Mouse (Mus musculus) lung, postnatal 0 days (tissue): ENCODE measurements around the gene Cdkn1c. TPM values are rescaled to one million over a fixed set of nuclear protein-coding genes. Genes with fewer than 3 reads are reported as not detected.

ENCODE experiments used
- ATAC-seq: fragments of 200-750 bp; cut with Nextera tagmentation; 2 replicates; pipeline ENCODE4 v1.8.0; 2017; ENCODE audit warnings: moderate library complexity
- DNase-seq: peaks from one replicate; pipeline ENCODE4 v3.0.0-alpha.2; 2016; ENCODE audit warnings: low spot score
- H3K27ac ChIP-seq: fragments of 300-500 bp; sonication (generic); 2 replicates; pipeline ENCODE4 v1.5.1; 2014; ENCODE audit warnings: antibody characterized with exemption, mild to moderate bottlenecking, low read length, mixed read lengths
- H3K27me3 ChIP-seq: fragments of 300-500 bp; sonication (generic); replicated peaks from 2 replicates; pipeline ENCODE4 v1.6.1; 2014; ENCODE audit warnings: low read length, mixed read lengths; ENCODE audit not compliant: insufficient read depth
- H3K36me3 ChIP-seq: fragments of 300-500 bp; sonication (generic); 2 replicates; pipeline ENCODE4 v1.6.1; 2014; ENCODE audit warnings: low read length, mixed read lengths; ENCODE audit not compliant: insufficient read depth
- H3K4me1 ChIP-seq: fragments of 300-500 bp; sonication (generic); 2 replicates; pipeline ENCODE4 v1.6.1; 2014; ENCODE audit warnings: antibody characterized with exemption, low read depth, low read length, mixed read lengths; ENCODE audit not compliant: insufficient read depth
- H3K4me2 ChIP-seq: fragments of 300-500 bp; sonication (generic); replicated peaks from 2 replicates; pipeline ENCODE4 v1.6.1; 2014; ENCODE audit warnings: low read depth, mild to moderate bottlenecking, low read length, moderate library complexity, mixed read lengths
- H3K4me3 ChIP-seq: fragments of 300-500 bp; sonication (generic); 2 replicates; pipeline ENCODE4 v1.5.1; 2014; ENCODE audit warnings: low read depth, low read length
- H3K9ac ChIP-seq: fragments of 300-500 bp; sonication (generic); replicated peaks from 2 replicates; pipeline ENCODE4 v1.6.1; 2014; ENCODE audit warnings: low read depth, mild to moderate bottlenecking
- H3K9me3 ChIP-seq: fragments of 300-500 bp; sonication (generic); 2 replicates; pipeline ENCODE4 v1.6.1; 2016; ENCODE audit warnings: low read length, mixed read lengths
- CTCF ChIP-seq: IDR thresholded peaks from 2 replicates; pipeline ENCODE4 v1.5.1; 2016; ENCODE audit warnings: antibody characterized with exemption, mild to moderate bottlenecking
- EP300 ChIP-seq: IDR thresholded peaks from 2 replicates; pipeline ENCODE4 v1.6.1; 2016; ENCODE audit warnings: antibody characterized with exemption, mild to moderate bottlenecking, control low read depth
- WGBS: fragments of 180-500 bp; shearing (Covaris S2); extraction: QIAGEN DNeasy Blood & Tissue Kit; methylation state at CpG from one replicate; pipeline ENCODE4 v1.1.7; 2014; 5-methylcytosine and 5-hydroxymethylcytosine counted together
- polyA plus RNA-seq: library from polyadenylated mRNA; unstranded; fragments of >200 nt; fragmentation: Nextera tagmentation; extraction: Ambion mirVana; gene quantifications from 2 replicates; pipeline ENCODE4 v1.2.1, GENCODE M21; 2015

Gene Cdkn1c
- polyA plus RNA-seq, 1 experiment from 2014 or later = 207 TPM

GRCm38 (mm10) chr7:143467714-143468113, 6.9 kb upstream of the Cdkn1c start:
- ATAC-seq (no peak), DNase-seq (no peak)
- H3K9ac ChIP-seq = no peak overlapping the region
- WGBS = 20% methylated on average over 6 of the region's 6 CpGs
- TF ChIP-seq CTCF (no peak), EP300 (no peak)
- no peaks in the 10 kb centered on the region for H3K36me3 ChIP-seq
- no peaks in the 10 kb centered on the region for H3K27me3 ChIP-seq
- H3K9me3 ChIP-seq = no peaks in the 10 kb centered on the region
- no peak overlapping the region for H3K4me3 ChIP-seq
- peaks cover 3% of the 10 kb centered on the region; the same call in 1 of the 2 replicates for H3K4me1 ChIP-seq
- no peak overlapping the region for H3K4me2 ChIP-seq
- H3K27ac ChIP-seq = no peak overlapping the region

GRCm38 (mm10) chr7:143466099-143466677, 5.3 kb upstream of the Cdkn1c start:
- no peak overlapping the region for H3K27ac ChIP-seq
- H3K4me3 ChIP-seq = no peak overlapping the region
- WGBS = 34% methylated on average over 14 of the region's 14 CpGs
- H3K9me3 ChIP-seq = no peaks in the 10 kb centered on the region
- no peak overlapping the region for H3K4me2 ChIP-seq
- H3K9ac ChIP-seq = no peak overlapping the region
- TF ChIP-seq EP300 (no peak), CTCF (peak; percentile 97)
- H3K36me3 ChIP-seq = no peaks in the 10 kb centered on the region
- peak; percentile 50 for ATAC-seq
- peak; percentile 73 for DNase-seq
- H3K4me1 ChIP-seq = peaks cover 3% of the 10 kb centered on the region; the same call in 1 of the 2 replicates
- H3K27me3 ChIP-seq = no peaks in the 10 kb centered on the region

- WGBS = 19% methylated on average over 55 of the region's 56 CpGs
- H3K36me3 ChIP-seq = no peaks in the 10 kb centered on the region
- DNase-seq (peak; percentile 57), ATAC-seq (no peak)
- H3K9me3 ChIP-seq = no peaks in the 10 kb centered on the region; the same call in 1 of the 2 replicates
- H3K27ac ChIP-seq = no peak overlapping the region
- H3K27me3 ChIP-seq = no peaks in the 10 kb centered on the region
- peak overlapping the region; percentile 67 for H3K4me2 ChIP-seq
- peak overlapping the region; percentile 34 for H3K4me3 ChIP-seq
- TF ChIP-seq EP300 (no peak), CTCF (no peak)
- H3K4me1 ChIP-seq = peaks cover 3% of the 10 kb centered on the region; the same call in 1 of the 2 replicates
- no peak overlapping the region for H3K9ac ChIP-seq
Observed at GRCm38 (mm10) chr7:143464811-143465560, 4.1 kb upstream of the Cdkn1c start.

GRCm38 (mm10) chr7:143463865-143464415, 3.1 kb upstream of the Cdkn1c start:
- H3K4me2 ChIP-seq = 0 out of 2 replicates have a peak overlapping the region, but pooled peaks have one; percentile 14

GRCm38 (mm10) chr7:143462516-143462915, 1.7 kb upstream of the Cdkn1c start:
- ATAC-seq (no peak), DNase-seq (no peak)
- peaks cover 3% of the 10 kb centered on the region; the same call in 1 of the 2 replicates for H3K4me1 ChIP-seq
- WGBS = 72% methylated on average over 5 of the region's 5 CpGs
- H3K9me3 ChIP-seq = no peaks in the 10 kb centered on the region; the same call in 1 of the 2 replicates
- H3K36me3 ChIP-seq = no peaks in the 10 kb centered on the region
- TF ChIP-seq EP300 = no peak
- TF ChIP-seq CTCF = no peak
- H3K27me3 ChIP-seq = no peaks in the 10 kb centered on the region
- H3K9ac ChIP-seq = no peak overlapping the region
- no peak overlapping the region for H3K27ac ChIP-seq
- no peak overlapping the region for H3K4me3 ChIP-seq
- no peak overlapping the region for H3K4me2 ChIP-seq

More at GRCm38 (mm10) chr7:143463865-143464415, 3.1 kb upstream of the Cdkn1c start:
- Histone ChIP-seq H3K36me3 (no peaks in the 10 kb centered on the region), H3K9me3 (no peaks in the 10 kb centered on the region; the same call in 1 of the 2 replicates), H3K27ac (no peak overlapping the region), H3K4me1 (peaks cover 3% of the 10 kb centered on the region; the same call in 1 of the 2 replicates), H3K9ac (no peak overlapping the region), H3K4me3 (no peak overlapping the region), H3K27me3 (no peaks in the 10 kb centered on the region)
- DNase-seq (peak; percentile 78), ATAC-seq (no peak)
- peak; percentile 88 for TF ChIP-seq CTCF
- no peak for TF ChIP-seq EP300
- 33% methylated on average over 11 of the region's 11 CpGs for WGBS

- Histone ChIP-seq H3K27me3 (no peaks in the 10 kb centered on the region), H3K4me1 (peaks cover 3% of the 10 kb centered on the region; the same call in 1 of the 2 replicates), H3K36me3 (no peaks in the 10 kb centered on the region), H3K9me3 (no peaks in the 10 kb centered on the region; the same call in 1 of the 2 replicates), H3K27ac (no peak overlapping the region), H3K4me2 (peak overlapping the region; percentile 67; the same call in 1 of the 2 replicates), H3K4me3 (no peak overlapping the region), H3K9ac (no peak overlapping the region)
- DNase-seq (no peak), ATAC-seq (no peak)
- TF ChIP-seq CTCF (no peak), EP300 (no peak)
- WGBS = 27% methylated on average over 11 of the region's 11 CpGs
Observed at GRCm38 (mm10) chr7:143461920-143462319, 1.1 kb upstream of the Cdkn1c start.
